Mouse (Mus musculus) small intestine, adult 2 months (tissue): ENCODE measurements around the gene Fat3. TPM values are rescaled to one million over a fixed set of nuclear protein-coding genes. Genes with fewer than 3 reads are reported as not detected.

Experiments used
- H3K27ac ChIP-seq: fragments of 200-500 bp; 2 replicates; pipeline ENCODE4 v1.5.1; 2012; ENCODE audit warnings: low read depth, low read length, control low read depth, inconsistent platforms; ENCODE audit not compliant: insufficient read depth
- H3K27me3 ChIP-seq: fragments of 200-500 bp; 2 replicates; pipeline ENCODE4 v1.6.1; 2012; ENCODE audit warnings: mild to moderate bottlenecking, moderate library complexity, low read length, inconsistent platforms; ENCODE audit not compliant: control insufficient read depth, insufficient read depth
- H3K36me3 ChIP-seq: fragments of 200-500 bp; 2 replicates; pipeline ENCODE4 v1.6.1; 2012; ENCODE audit warnings: mild to moderate bottlenecking, low read length, control low read depth, inconsistent platforms; ENCODE audit not compliant: control insufficient read depth, insufficient read depth
- H3K4me1 ChIP-seq: fragments of 200-500 bp; 2 replicates; pipeline ENCODE4 v1.6.1; 2012; ENCODE audit warnings: low read length, inconsistent platforms, mixed read lengths; ENCODE audit not compliant: control insufficient read depth, insufficient read depth, insufficient read length
- H3K4me3 ChIP-seq: fragments of 200-500 bp; 2 replicates; pipeline ENCODE4 v1.5.1; 2012; ENCODE audit warnings: low read depth, mild to moderate bottlenecking, control low read depth, inconsistent platforms, low read length, moderate library complexity
- CTCF ChIP-seq: fragments of 200-500 bp; IDR thresholded peaks from 2 replicates; pipeline ENCODE4 v1.5.1; 2012; ENCODE audit warnings: low read depth, mild to moderate bottlenecking, control low read depth, inconsistent platforms, low read length, moderate library complexity, mixed read lengths; ENCODE audit not compliant: insufficient replicate concordance, insufficient read length; ENCODE audit errors: extremely low read depth
- POLR2A ChIP-seq: fragments of 200-500 bp; IDR thresholded peaks from 2 replicates; pipeline ENCODE4 v1.6.1; 2012; ENCODE audit warnings: low read depth, mild to moderate bottlenecking, control low read depth, inconsistent platforms, low read length, moderate library complexity
- WGBS: fragments of 180-500 bp; shearing (Covaris S2); methylation state at CpG from one replicate; pipeline ENCODE4 v1.1.7; 2018; 5-methylcytosine and 5-hydroxymethylcytosine counted together
- polyA plus RNA-seq: library from polyadenylated mRNA; depleted of rRNA; stranded (reverse); fragments of >200 nt; gene quantifications from 2 replicates; pipeline ENCODE4 v1.2.3, GENCODE M21; 2012

Gene Fat3
- polyA plus RNA-seq, 1 experiment, result 0.20 TPM

- 63% methylated on average over 12 of the region's 12 CpGs for WGBS
- Histone ChIP-seq H3K27me3 (no peaks in the 10 kb centered on the region), H3K4me1 (no peaks in the 10 kb centered on the region), H3K27ac (no peak overlapping the region), H3K4me3 (no peak overlapping the region), H3K36me3 (no peaks in the 10 kb centered on the region)
- TF ChIP-seq CTCF (no peak), POLR2A (no peak)
Observed at GRCm38 (mm10) chr9:15976959-15977663, 524.0 kb downstream of the Fat3 start.

- no peaks in the 10 kb centered on the region for H3K27me3 ChIP-seq
- no peaks in the 10 kb centered on the region for H3K4me1 ChIP-seq
- TF ChIP-seq CTCF (no peak), POLR2A (no peak)
- H3K4me3 ChIP-seq, result no peak overlapping the region
- H3K36me3 ChIP-seq, result no peaks in the 10 kb centered on the region
- 85% methylated on average over 2 of the region's 2 CpGs for WGBS
- no peak overlapping the region for H3K27ac ChIP-seq
Observed at GRCm38 (mm10) chr9:15975999-15976398, 525.1 kb downstream of the Fat3 start.

GRCm38 (mm10) chr9:15972201-15972600 lies 528.9 kb downstream of the Fat3 start:
- no peaks in the 10 kb centered on the region for H3K4me1 ChIP-seq
- no peak overlapping the region for H3K4me3 ChIP-seq
- TF ChIP-seq POLR2A, result no peak
- TF ChIP-seq CTCF, result no peak
- H3K27ac ChIP-seq, result no peak overlapping the region
- WGBS, result 52% methylated on average over 1 of the region's 1 CpGs
- no peaks in the 10 kb centered on the region for H3K36me3 ChIP-seq
- no peaks in the 10 kb centered on the region for H3K27me3 ChIP-seq

- no peak for TF ChIP-seq CTCF
- no peak for TF ChIP-seq POLR2A
- Histone ChIP-seq H3K36me3 (no peaks in the 10 kb centered on the region), H3K4me3 (no peak overlapping the region), H3K4me1 (no peaks in the 10 kb centered on the region), H3K27ac (no peak overlapping the region), H3K27me3 (no peaks in the 10 kb centered on the region)
Observed at GRCm38 (mm10) chr9:15971393-15971792, 529.7 kb downstream of the Fat3 start.

GRCm38 (mm10) chr9:15964198-15964597 lies 536.9 kb downstream of the Fat3 start:
- Histone ChIP-seq H3K4me1 (no peaks in the 10 kb centered on the region), H3K27ac (no peak overlapping the region), H3K4me3 (no peak overlapping the region), H3K36me3 (no peaks in the 10 kb centered on the region), H3K27me3 (no peaks in the 10 kb centered on the region)
- WGBS, result 11% methylated on average over 3 of the region's 3 CpGs
- TF ChIP-seq POLR2A, result no peak
- no peak for TF ChIP-seq CTCF

- Histone ChIP-seq H3K4me3 (no peak overlapping the region), H3K36me3 (no peaks in the 10 kb centered on the region), H3K27me3 (no peaks in the 10 kb centered on the region), H3K4me1 (no peaks in the 10 kb centered on the region), H3K27ac (no peak overlapping the region)
- TF ChIP-seq CTCF (no peak), POLR2A (no peak)
- 69% methylated on average over 2 of the region's 2 CpGs for WGBS
Observed at GRCm38 (mm10) chr9:15962886-15963285, 538.2 kb downstream of the Fat3 start.

GRCm38 (mm10) chr9:15958224-15958787 lies 542.8 kb downstream of the Fat3 start:
- Histone ChIP-seq H3K27me3 (no peaks in the 10 kb centered on the region), H3K27ac (no peak overlapping the region), H3K4me1 (no peaks in the 10 kb centered on the region), H3K4me3 (no peak overlapping the region), H3K36me3 (no peaks in the 10 kb centered on the region)
- WGBS, result 41% methylated on average over 3 of the region's 3 CpGs
- TF ChIP-seq CTCF, result no peak
- no peak for TF ChIP-seq POLR2A
